Mouse (Mus musculus): ENCODE results near the gene Prkab1.

DNA sequence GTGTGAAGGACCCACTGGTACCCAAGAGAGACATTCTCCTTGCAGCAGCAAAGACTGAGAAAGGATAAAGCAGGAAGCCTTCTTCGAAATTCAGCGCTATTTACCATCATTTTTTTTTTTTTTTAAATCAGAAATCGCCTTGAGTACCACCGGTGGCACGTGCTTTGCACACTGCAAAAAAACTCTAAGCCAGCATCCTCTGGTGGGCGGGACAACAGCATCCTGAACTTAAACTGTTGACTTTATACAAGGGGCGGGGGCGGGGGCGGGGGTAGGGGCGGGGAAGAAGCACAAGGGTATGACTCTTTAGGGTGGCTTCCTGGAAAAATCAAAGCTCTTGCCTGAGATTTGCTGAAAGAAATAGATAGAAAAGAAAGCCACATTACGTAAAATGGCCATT is 15.4 kb upstream of the Prkab1 start:
- TF ChIP-seq CTCF (IDR thresholded peaks at IDR 0.05; ENCODE audit: insufficient read depth, low read depth, low read length) (no peak), POLR2A (IDR thresholded peaks at IDR 0.05; ENCODE audit: insufficient read depth, low read depth, low read length) (no peak)
